Comparison of ENCODE assay signal across 11 mouse cellular contexts in genomic region chr3:121890563-121890962, GRCm38 (mm10).
DNase-seq lines count a peak whose midpoint lies in the region; ATAC-seq and TF ChIP-seq lines count a peak whose summit lies in the region.
"Had no signal": no experiment of that assay in that cellular context is flagged by ENCODE, and none has a peak within 500 bp of the region (broad histone marks: within the 10 kb centered on the region; RNA-seq: fewer than 3 reads in every experiment).

No protein-coding gene starts in this region.

- H3K4me2 ChIP-seq in liver, postnatal 0 days (ENCODE audit: low read depth, low read length): peak overlapping the region; percentile 38
- H3K4me2 ChIP-seq: forebrain, embryonic 12.5 days had no signal

- DNase-seq in 416B (ENCODE audit: low read depth): peak; percentile 65
- peak; percentile 25 for DNase-seq in brain, adult 2 months (ENCODE audit: low read depth, low spot score)
- peak; percentile 30 to 38 for DNase-seq in heart, postnatal 36 days
- DNase-seq in liver, postnatal 0 days: peak; percentile 41
- DNase-seq in cerebellum, adult 9-10 months: no peak
- DNase-seq in natural killer cell, adult 2 months (ENCODE audit: low spot score in 2 of 2): no peak
- DNase-seq in thymus, adult 2 months: no peak
- DNase-seq in right cerebral cortex, adult 18-20 months: no peak
- DNase-seq: thymus, postnatal 14 days had no signal

- intact Hi-C loops in heart, postnatal 36 days (cut with DNase I): no loop called here

- 22% methylated on average over 5 of the region's 5 CpGs for WGBS in liver, postnatal 0 days (ENCODE audit: insufficient replicate concordance)
- 7% methylated on average over 5 of the region's 5 CpGs for WGBS in thymus, adult 2 months

- no peak for TF ChIP-seq EP300 in liver, postnatal 0 days (IDR thresholded peaks at IDR 0.05; ENCODE audit: low read depth)

- H3K9me3 ChIP-seq in liver, postnatal 0 days (ENCODE audit: low read length): no peaks in the 10 kb centered on the region
- H3K9me3 ChIP-seq: forebrain, embryonic 12.5 days; midbrain, embryonic 10.5 days had no signal

- peak overlapping the region; percentile 66; the same call in 1 of the 2 replicates for H3K27ac ChIP-seq in liver, postnatal 0 days (ENCODE audit: low read depth)
- H3K27ac ChIP-seq in thymus, adult 2 months (ENCODE audit: control insufficient read depth, insufficient read depth, low read length): no peak overlapping the region
- H3K27ac ChIP-seq: forebrain, embryonic 12.5 days; midbrain, embryonic 10.5 days had no signal

- no peak overlapping the region for H3K4me3 ChIP-seq in liver, postnatal 0 days (ENCODE audit: low read depth, low read length)
- H3K4me3 ChIP-seq in thymus, adult 2 months (ENCODE audit: control insufficient read depth, insufficient read depth, low read length): no peak overlapping the region
- H3K4me3 ChIP-seq: forebrain, embryonic 12.5 days; midbrain, embryonic 10.5 days had no signal

- TF ChIP-seq CTCF in liver, postnatal 0 days (IDR thresholded peaks at IDR 0.05; ENCODE audit: low read depth): no peak
- TF ChIP-seq CTCF in thymus, adult 2 months (IDR thresholded peaks at IDR 0.05; ENCODE audit: borderline replicate concordance, control insufficient read depth, extremely low read depth, insufficient read depth, low read length, poor library complexity): no peak

- H3K36me3 ChIP-seq in liver, postnatal 0 days (replicated peaks; ENCODE audit: insufficient read depth, low read length): no peaks in the 10 kb centered on the region
- no peaks in the 10 kb centered on the region for H3K36me3 ChIP-seq in thymus, adult 2 months (ENCODE audit: control insufficient read depth, insufficient read depth, low read length)
- H3K36me3 ChIP-seq: forebrain, embryonic 12.5 days; midbrain, embryonic 10.5 days had no signal

- TF ChIP-seq POLR2A in thymus, adult 2 months (IDR thresholded peaks at IDR 0.05; ENCODE audit: control insufficient read depth, extremely low read depth, insufficient read depth, low read length, poor library complexity): no peak

- ATAC-seq in liver, postnatal 0 days: peak; percentile 27; the same call in 1 of the 2 replicates

- no peak overlapping the region for H3K9ac ChIP-seq in liver, postnatal 0 days (replicated peaks)
- H3K9ac ChIP-seq: forebrain, embryonic 12.5 days had no signal

- H3K4me1 ChIP-seq in liver, postnatal 0 days (ENCODE audit: insufficient read depth): no peaks in the 10 kb centered on the region
- no peaks in the 10 kb centered on the region for H3K4me1 ChIP-seq in thymus, adult 2 months (replicated peaks; ENCODE audit: control insufficient read depth, insufficient read depth, low read length)

- no peaks in the 10 kb centered on the region for H3K27me3 ChIP-seq in liver, postnatal 0 days (ENCODE audit: insufficient read depth, low read length)
- no peaks in the 10 kb centered on the region for H3K27me3 ChIP-seq in thymus, adult 2 months (ENCODE audit: control insufficient read depth, insufficient read depth, low read length)

Comparison
In these comparisons a context has a peak if more than half of its experiments do, and no peak if none do; other contexts are left out.
1. DNase-seq: peak in 416B (single experiment), brain, adult 2 months (single experiment), heart, postnatal 36 days (2 of 2) and liver, postnatal 0 days (single experiment); none in cerebellum, adult 9-10 months (single experiment), natural killer cell, adult 2 months (0 of 2), thymus, adult 2 months (single experiment) and right cerebral cortex, adult 18-20 months (single experiment).